Mouse (Mus musculus): ENCODE measurements around the gene Ciz1. TPM values are rescaled to one million over a fixed set of nuclear protein-coding genes. Genes with fewer than 3 reads are reported as not detected.

Ciz1 gene
- polyA plus RNA-seq (2014; fragmentation: Nextera tagmentation; extraction: Ambion mirVana): 41.1 and 46.0 TPM in 2 replicates

DNA sequence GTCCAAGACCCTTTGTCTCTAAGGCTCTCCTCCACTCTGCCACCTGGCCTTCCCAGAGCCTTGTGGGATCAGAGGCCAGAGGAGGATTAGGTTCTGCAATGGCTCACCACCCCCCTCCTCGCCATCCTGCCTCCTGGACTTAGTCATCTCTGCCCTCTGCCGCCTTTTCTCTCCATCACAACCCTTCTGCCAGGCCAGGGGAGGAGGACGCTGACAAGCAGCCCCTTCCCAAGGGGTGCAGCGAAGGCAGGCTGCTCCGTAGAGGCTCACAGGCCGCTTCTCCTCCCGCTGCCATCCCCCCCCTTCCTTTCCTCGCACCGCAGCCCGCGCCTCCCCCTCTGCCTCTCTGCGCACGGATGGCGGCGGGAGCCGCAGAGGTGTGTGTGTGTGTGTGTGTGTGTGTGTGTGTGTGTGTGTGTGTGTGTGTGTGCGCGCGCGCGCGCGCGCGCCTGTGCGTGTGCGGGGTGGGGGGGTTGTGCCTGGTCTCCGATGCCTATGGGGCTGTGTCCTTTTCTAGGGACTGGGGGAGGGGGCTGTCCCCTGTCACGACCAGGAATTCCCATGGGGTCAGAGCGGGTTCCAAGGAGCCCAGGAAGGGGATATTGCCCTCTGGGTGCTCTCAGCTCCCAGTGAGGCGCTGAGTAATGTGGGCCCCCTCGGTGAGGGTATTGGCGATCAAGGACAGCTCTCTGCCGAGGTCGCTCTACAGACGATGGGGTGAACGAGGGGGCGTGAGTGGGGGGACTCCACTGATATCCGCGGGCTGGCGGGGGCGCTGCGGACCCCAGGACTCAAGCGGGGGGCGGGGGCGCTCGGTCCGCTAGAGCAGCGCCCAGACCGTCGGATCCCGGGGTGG lies at the start of gene Ciz1:
Gene Ciz1, plus strand, starts transcription at position 177 of the 856 bp plus-strand sequence.
- peak within 1 kb of the TSS; percentile 87 for H3K4me2 ChIP-seq (ENCODE audit: low read depth, low read length)
- no peaks in the 10 kb centered on the region for H3K9me3 ChIP-seq (replicated peaks; ENCODE audit: control insufficient read depth, low read length)
- peak within 1 kb of the TSS; percentile 73 for H3K4me3 ChIP-seq (ENCODE audit: low read depth, low read length)
- ATAC-seq (replicated peaks; ENCODE audit: insufficient number of reproducible peaks, low FRiP score, low TSS enrichment, low read depth) (peak; percentile 29), DNase-seq (ENCODE audit: low spot score) (peak; percentile 61)
- H3K9ac ChIP-seq (replicated peaks; ENCODE audit: low read length): peak within 1 kb of the TSS; percentile 74
- under 1% methylated on average over 43 of the region's 52 CpGs for WGBS
- no peaks in the 10 kb centered on the region for H3K27me3 ChIP-seq (ENCODE audit: control insufficient read depth, insufficient read depth, low read length)
- H3K36me3 ChIP-seq (replicated peaks; ENCODE audit: control insufficient read depth, insufficient read depth, low read depth, low read length): no peaks in the 10 kb centered on the region
- H3K27ac ChIP-seq (replicated peaks; ENCODE audit: low read depth, low read length): peak within 1 kb of the TSS; percentile 71
- peaks cover 10% of the 10 kb centered on the region for H3K4me1 ChIP-seq (ENCODE audit: control insufficient read depth, insufficient read depth, low read length)

GRCm38 (mm10) chr2:32302952-32303351 lies 49.2 kb upstream of the Ciz1 start:
- DNase-seq (ENCODE audit: low spot score) (no peak), ATAC-seq (replicated peaks; ENCODE audit: insufficient number of reproducible peaks, low FRiP score, low TSS enrichment, low read depth) (no peak)
- Histone ChIP-seq H3K4me1 (ENCODE audit: control insufficient read depth, insufficient read depth, low read length) (no peaks in the 10 kb centered on the region), H3K36me3 (replicated peaks; ENCODE audit: control insufficient read depth, insufficient read depth, low read depth, low read length) (peaks cover 9% of the 10 kb centered on the region), H3K27me3 (ENCODE audit: control insufficient read depth, insufficient read depth, low read length) (no peaks in the 10 kb centered on the region), H3K4me3 (ENCODE audit: low read depth, low read length) (no peak overlapping the region), H3K9me3 (replicated peaks; ENCODE audit: control insufficient read depth, low read length) (no peaks in the 10 kb centered on the region), H3K9ac (replicated peaks; ENCODE audit: low read length) (no peak overlapping the region), H3K4me2 (ENCODE audit: low read depth, low read length) (no peak overlapping the region), H3K27ac (replicated peaks; ENCODE audit: low read depth, low read length) (no peak overlapping the region)
- WGBS: 94% methylated on average over 9 of the region's 10 CpGs

DNA sequence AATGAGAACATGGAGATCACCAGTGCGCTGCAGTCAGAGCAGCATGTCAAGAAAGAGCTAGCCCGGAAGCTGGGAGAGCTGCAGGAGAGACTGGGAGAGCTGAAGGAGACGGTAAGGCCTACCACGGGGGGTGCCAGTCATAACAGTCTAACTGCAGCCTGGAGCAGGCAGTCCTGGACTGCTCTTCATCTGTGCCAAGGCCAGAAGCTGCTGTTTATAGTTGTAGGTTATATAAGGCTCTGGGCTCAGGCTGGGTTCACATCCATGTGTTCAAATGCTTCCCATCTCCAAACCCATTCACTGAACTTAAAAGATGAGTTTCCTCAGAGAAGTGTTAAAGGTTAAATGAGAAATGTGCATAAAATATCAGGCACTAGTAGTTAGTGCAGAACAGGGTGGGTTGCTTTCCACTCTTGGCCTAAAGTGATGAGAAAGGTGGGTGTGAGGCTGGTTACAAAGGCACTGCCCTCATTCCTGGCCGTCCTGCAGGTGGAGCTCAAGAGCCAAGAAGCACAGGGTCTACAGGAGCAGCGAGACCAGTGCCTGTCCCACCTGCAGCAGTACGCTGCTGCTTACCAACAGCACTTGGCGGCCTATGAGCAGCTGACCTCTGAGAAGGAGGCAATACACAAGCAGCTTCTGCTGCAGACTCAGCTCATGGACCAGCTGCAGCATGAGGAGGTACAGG lies 47.8 kb upstream of the Ciz1 start:
- Histone ChIP-seq H3K9me3 (replicated peaks; ENCODE audit: control insufficient read depth, low read length) (no peaks in the 10 kb centered on the region), H3K36me3 (replicated peaks; ENCODE audit: control insufficient read depth, insufficient read depth, low read depth, low read length) (peaks cover 7% of the 10 kb centered on the region), H3K9ac (replicated peaks; ENCODE audit: low read length) (no peak overlapping the region), H3K4me1 (ENCODE audit: control insufficient read depth, insufficient read depth, low read length) (no peaks in the 10 kb centered on the region), H3K4me2 (ENCODE audit: low read depth, low read length) (no peak overlapping the region), H3K27me3 (ENCODE audit: control insufficient read depth, insufficient read depth, low read length) (no peaks in the 10 kb centered on the region), H3K27ac (replicated peaks; ENCODE audit: low read depth, low read length) (no peak overlapping the region), H3K4me3 (ENCODE audit: low read depth, low read length) (no peak overlapping the region)
- DNase-seq (ENCODE audit: low spot score) (peak; percentile 77), ATAC-seq (replicated peaks; ENCODE audit: insufficient number of reproducible peaks, low FRiP score, low TSS enrichment, low read depth) (0 out of 2 replicates have a peak, but pooled peaks have one; percentile 66)
- WGBS: 59% methylated on average over 8 of the region's 8 CpGs

GRCm38 (mm10) chr2:32305668-32306067 lies 46.5 kb upstream of the Ciz1 start:
- peaks cover 2% of the 10 kb centered on the region for H3K4me1 ChIP-seq (ENCODE audit: control insufficient read depth, insufficient read depth, low read length)
- H3K36me3 ChIP-seq (replicated peaks; ENCODE audit: control insufficient read depth, insufficient read depth, low read depth, low read length): peaks cover 5% of the 10 kb centered on the region
- no peak overlapping the region for H3K4me3 ChIP-seq (ENCODE audit: low read depth, low read length)
- no peak overlapping the region for H3K27ac ChIP-seq (replicated peaks; ENCODE audit: low read depth, low read length)
- no peaks in the 10 kb centered on the region for H3K9me3 ChIP-seq (replicated peaks; ENCODE audit: control insufficient read depth, low read length)
- 92% methylated on average over 5 of the region's 5 CpGs for WGBS
- H3K4me2 ChIP-seq (ENCODE audit: low read depth, low read length): no peak overlapping the region
- H3K9ac ChIP-seq (replicated peaks; ENCODE audit: low read length): no peak overlapping the region
- ATAC-seq (replicated peaks; ENCODE audit: insufficient number of reproducible peaks, low FRiP score, low TSS enrichment, low read depth) (no peak), DNase-seq (ENCODE audit: low spot score) (no peak)
- no peaks in the 10 kb centered on the region for H3K27me3 ChIP-seq (ENCODE audit: control insufficient read depth, insufficient read depth, low read length)

GRCm38 (mm10) chr2:32306176-32306575 lies 46.0 kb upstream of the Ciz1 start:
- Histone ChIP-seq H3K4me3 (ENCODE audit: low read depth, low read length) (no peak overlapping the region), H3K27ac (replicated peaks; ENCODE audit: low read depth, low read length) (no peak overlapping the region), H3K9ac (replicated peaks; ENCODE audit: low read length) (no peak overlapping the region), H3K4me2 (ENCODE audit: low read depth, low read length) (no peak overlapping the region), H3K4me1 (ENCODE audit: control insufficient read depth, insufficient read depth, low read length) (peaks cover 5% of the 10 kb centered on the region), H3K9me3 (replicated peaks; ENCODE audit: control insufficient read depth, low read length) (no peaks in the 10 kb centered on the region), H3K27me3 (ENCODE audit: control insufficient read depth, insufficient read depth, low read length) (no peaks in the 10 kb centered on the region), H3K36me3 (replicated peaks; ENCODE audit: control insufficient read depth, insufficient read depth, low read depth, low read length) (peaks cover 5% of the 10 kb centered on the region)
- DNase-seq (ENCODE audit: low spot score): no peak
- no peak for ATAC-seq (replicated peaks; ENCODE audit: insufficient number of reproducible peaks, low FRiP score, low TSS enrichment, low read depth)
- 84% methylated on average over 9 of the region's 9 CpGs for WGBS

GRCm38 (mm10) chr2:32307247-32307798 lies 44.8 kb upstream of the Ciz1 start:
- ATAC-seq (replicated peaks; ENCODE audit: insufficient number of reproducible peaks, low FRiP score, low TSS enrichment, low read depth): no peak
- H3K9me3 ChIP-seq (replicated peaks; ENCODE audit: control insufficient read depth, low read length): no peaks in the 10 kb centered on the region
- DNase-seq (ENCODE audit: low spot score): no peak
- H3K4me3 ChIP-seq (ENCODE audit: low read depth, low read length): no peak overlapping the region
- no peak overlapping the region for H3K27ac ChIP-seq (replicated peaks; ENCODE audit: low read depth, low read length)
- no peak overlapping the region for H3K9ac ChIP-seq (replicated peaks; ENCODE audit: low read length)
- H3K27me3 ChIP-seq (ENCODE audit: control insufficient read depth, insufficient read depth, low read length): no peaks in the 10 kb centered on the region
- H3K4me1 ChIP-seq (ENCODE audit: control insufficient read depth, insufficient read depth, low read length): peaks cover 8% of the 10 kb centered on the region
- H3K4me2 ChIP-seq (ENCODE audit: low read depth, low read length): no peak overlapping the region
- H3K36me3 ChIP-seq (replicated peaks; ENCODE audit: control insufficient read depth, insufficient read depth, low read depth, low read length): peaks cover 5% of the 10 kb centered on the region
- WGBS: 83% methylated on average over 6 of the region's 6 CpGs

DNA sequence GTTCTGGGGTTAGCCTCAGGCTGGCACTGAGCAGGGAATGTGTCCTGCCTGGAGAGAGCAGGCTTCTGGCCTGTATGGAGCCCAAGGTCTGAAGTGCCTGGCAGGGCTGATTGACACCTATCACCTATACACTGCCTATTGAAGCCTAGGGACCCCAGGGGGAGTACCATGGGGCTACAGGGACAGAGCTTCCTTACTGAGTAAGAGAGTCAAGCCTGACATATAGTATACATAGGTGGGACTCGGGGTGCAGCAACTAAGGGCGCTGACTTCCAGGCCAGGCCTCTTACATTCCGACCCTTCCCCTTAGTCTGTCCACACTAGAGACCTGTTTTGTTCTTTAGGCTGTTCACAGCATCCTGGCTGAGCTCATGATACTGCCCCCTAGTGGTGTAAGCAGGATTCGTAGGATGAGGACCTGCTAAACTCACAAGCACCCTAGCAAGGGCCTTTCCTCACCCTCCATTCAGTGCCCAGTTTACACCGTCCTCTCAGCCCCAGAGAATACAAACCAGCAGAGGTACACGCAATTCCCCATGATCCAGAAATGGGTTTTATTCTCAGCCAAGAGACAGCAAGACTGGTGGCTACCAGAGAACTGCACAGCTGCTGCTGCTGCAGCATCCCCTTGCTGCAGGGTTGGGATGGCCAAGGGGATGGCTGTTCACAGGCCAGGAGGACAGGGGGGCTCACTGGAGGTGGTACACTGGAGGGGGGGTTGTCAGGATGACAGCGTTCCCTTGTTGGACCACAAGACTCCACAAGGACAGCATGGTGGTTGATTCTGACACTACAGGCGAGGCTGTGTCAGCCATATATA lies 44.0 kb upstream of the Ciz1 start:
- Histone ChIP-seq H3K27me3 (ENCODE audit: control insufficient read depth, insufficient read depth, low read length) (no peaks in the 10 kb centered on the region), H3K9ac (replicated peaks; ENCODE audit: low read length) (no peak overlapping the region), H3K36me3 (replicated peaks; ENCODE audit: control insufficient read depth, insufficient read depth, low read depth, low read length) (peaks cover 5% of the 10 kb centered on the region), H3K4me1 (ENCODE audit: control insufficient read depth, insufficient read depth, low read length) (peaks cover 8% of the 10 kb centered on the region), H3K4me2 (ENCODE audit: low read depth, low read length) (no peak overlapping the region), H3K4me3 (ENCODE audit: low read depth, low read length) (no peak overlapping the region), H3K27ac (replicated peaks; ENCODE audit: low read depth, low read length) (no peak overlapping the region), H3K9me3 (replicated peaks; ENCODE audit: control insufficient read depth, low read length) (no peaks in the 10 kb centered on the region)
- ATAC-seq (replicated peaks; ENCODE audit: insufficient number of reproducible peaks, low FRiP score, low TSS enrichment, low read depth) (no peak), DNase-seq (ENCODE audit: low spot score) (peak; percentile 85)
- 48% methylated on average over 8 of the region's 8 CpGs for WGBS

All from embryonic facial prominence, embryonic 11.5 days (tissue).